Mouse (Mus musculus) layer of hippocampus, adult 11-12 months (tissue): ENCODE data around the gene Apba1.

Experiments
- DNase-seq: peaks from one replicate; pipeline ENCODE4 v3.0.0; 2022; ENCODE audit warnings: low spot score

Apba1 gene

GRCm38 (mm10) chr19:23941422-23941949 lies 182.8 kb downstream of the Apba1 start:
- no peak for DNase-seq

- no peak for DNase-seq
Measured at GRCm38 (mm10) chr19:23942886-23943285, 184.2 kb downstream of the Apba1 start.

GRCm38 (mm10) chr19:23946026-23946685 lies 187.5 kb downstream of the Apba1 start:
- DNase-seq = no peak

- DNase-seq = no peak
Measured at GRCm38 (mm10) chr19:23946751-23947150, 188.1 kb downstream of the Apba1 start.

- DNase-seq = no peak
Measured at GRCm38 (mm10) chr19:23947871-23948270, 189.2 kb downstream of the Apba1 start.

GRCm38 (mm10) chr19:23948301-23949000 lies 189.8 kb downstream of the Apba1 start:
- no peak for DNase-seq

GRCm38 (mm10) chr19:23955461-23955860 lies 196.8 kb downstream of the Apba1 start:
- no peak for DNase-seq

- no peak for DNase-seq
Measured at GRCm38 (mm10) chr19:23956299-23956975, 197.8 kb downstream of the Apba1 start.

GRCm38 (mm10) chr19:23957563-23957962 lies 198.9 kb downstream of the Apba1 start:
- DNase-seq = no peak

- DNase-seq = no peak
Measured at GRCm38 (mm10) chr19:23958925-23959324, 200.2 kb downstream of the Apba1 start.

- no peak for DNase-seq
Measured at GRCm38 (mm10) chr19:23959870-23960269, 201.2 kb downstream of the Apba1 start.

GRCm38 (mm10) chr19:23960275-23960674 lies 201.6 kb downstream of the Apba1 start:
- peak; percentile 32 for DNase-seq

- no peak for DNase-seq
Measured at GRCm38 (mm10) chr19:23960831-23961447, 202.3 kb downstream of the Apba1 start.

GRCm38 (mm10) chr19:23961516-23961915 lies 202.8 kb downstream of the Apba1 start:
- DNase-seq = peak; percentile 50

GRCm38 (mm10) chr19:23964401-23964910 lies 205.8 kb downstream of the Apba1 start:
- DNase-seq = no peak

- no peak for DNase-seq
Measured at GRCm38 (mm10) chr19:23966376-23966775, 207.7 kb downstream of the Apba1 start.

GRCm38 (mm10) chr19:23967156-23967555 lies 208.5 kb downstream of the Apba1 start:
- DNase-seq = peak; percentile 35

GRCm38 (mm10) chr19:23968125-23968861 lies 209.6 kb downstream of the Apba1 start:
- no peak for DNase-seq

- no peak for DNase-seq
Measured at GRCm38 (mm10) chr19:23968862-23969225, 210.2 kb downstream of the Apba1 start.

- no peak for DNase-seq
Measured at GRCm38 (mm10) chr19:23970374-23970773, 211.7 kb downstream of the Apba1 start.

GRCm38 (mm10) chr19:23971391-23971790 lies 212.7 kb downstream of the Apba1 start:
- no peak for DNase-seq
